Mouse (Mus musculus) testis, adult 2 months (tissue): ENCODE results near the gene Foxk1.

Experiments used
- CTCF ChIP-seq: fragments of 200-500 bp; IDR thresholded peaks from 2 replicates; pipeline ENCODE4 v1.5.1; 2012; ENCODE audit warnings: low read depth, mild to moderate bottlenecking, inconsistent platforms, low read length, moderate library complexity; ENCODE audit not compliant: control insufficient read depth, insufficient read depth, insufficient replicate concordance
- POLR2A ChIP-seq: fragments of 200-500 bp; IDR thresholded peaks from 2 replicates; pipeline ENCODE4 v1.6.1; 2012; ENCODE audit warnings: low read depth, mild to moderate bottlenecking, inconsistent platforms, low read length, moderate library complexity; ENCODE audit not compliant: control insufficient read depth

GRCm38 (mm10) chr5:142463011-142463410, 61.7 kb downstream of the Foxk1 start:
- TF ChIP-seq POLR2A (no peak), CTCF (no peak)
